Mouse (Mus musculus) limb, embryonic 11.5 days (tissue): Measurements from ENCODE around the gene Map3k14. TPM values are rescaled to one million over a fixed set of nuclear protein-coding genes. Genes with fewer than 3 reads are reported as not detected.
"Not testable (repeated sequence)": the region's sequence is repeated elsewhere in the genome, so short reads cannot be mapped to it uniquely, and the experiment has no call there.

ENCODE experiments used
- ATAC-seq: fragments of 200-750 bp; cut with Nextera tagmentation; 2 replicates; pipeline ENCODE4 v1.8.0; 2017; ENCODE audit warnings: low read depth; ENCODE audit not compliant: insufficient number of reproducible peaks, low FRiP score, low TSS enrichment
- DNase-seq: peaks from one replicate; pipeline ENCODE4 v3.0.0-alpha.2; 2015; ENCODE audit warnings: low spot score
- H3K27ac ChIP-seq: fragments of 300-500 bp; sonication (generic); replicated peaks from 2 replicates; pipeline ENCODE4 v1.5.1; 2014; ENCODE audit warnings: low read depth, mild to moderate bottlenecking, low read length
- H3K27me3 ChIP-seq: fragments of 300-500 bp; sonication (generic); 2 replicates; pipeline ENCODE4 v1.6.1; 2014; ENCODE audit warnings: mild to moderate bottlenecking, low read length, mixed read lengths; ENCODE audit not compliant: control insufficient read depth, insufficient read depth
- H3K36me3 ChIP-seq: fragments of 300-500 bp; sonication (generic); 2 replicates; pipeline ENCODE4 v1.6.1; 2014; ENCODE audit warnings: mild to moderate bottlenecking, low read length, moderate library complexity, mixed read lengths; ENCODE audit not compliant: control insufficient read depth, insufficient read depth
- H3K4me1 ChIP-seq: fragments of 300-500 bp; sonication (generic); 2 replicates; pipeline ENCODE4 v1.6.1; 2014; ENCODE audit warnings: low read length, mixed read lengths; ENCODE audit not compliant: control insufficient read depth, insufficient read depth
- H3K4me2 ChIP-seq: fragments of 300-500 bp; sonication (generic); 2 replicates; pipeline ENCODE4 v1.6.1; 2014; ENCODE audit warnings: low read depth, mild to moderate bottlenecking, moderate library complexity; ENCODE audit not compliant: severe bottlenecking
- H3K4me3 ChIP-seq: fragments of 300-500 bp; sonication (generic); 2 replicates; pipeline ENCODE4 v1.5.1; 2014; ENCODE audit warnings: low read depth, low read length
- H3K9ac ChIP-seq: fragments of 300-500 bp; sonication (generic); 2 replicates; pipeline ENCODE4 v1.6.1; 2014; ENCODE audit warnings: mild to moderate bottlenecking, low read length
- H3K9me3 ChIP-seq: fragments of 300-500 bp; sonication (generic); 2 replicates; pipeline ENCODE4 v1.6.1; 2016; ENCODE audit warnings: low read length; ENCODE audit not compliant: control insufficient read depth
- WGBS: fragments of 180-500 bp; shearing (Covaris S2); extraction: QIAGEN DNeasy Blood & Tissue Kit; methylation state at CpG from one replicate; pipeline ENCODE4 v1.1.7; 2014; 5-methylcytosine and 5-hydroxymethylcytosine counted together
- polyA plus RNA-seq: library from polyadenylated mRNA; unstranded; fragments of >200 nt; fragmentation: Nextera tagmentation; extraction: Ambion mirVana; gene quantifications from 2 replicates; pipeline ENCODE4 v1.2.1, GENCODE M21; 2014

Map3k14 gene
- polyA plus RNA-seq, 1 experiment from 2014 or later: 2.3 TPM

DNA sequence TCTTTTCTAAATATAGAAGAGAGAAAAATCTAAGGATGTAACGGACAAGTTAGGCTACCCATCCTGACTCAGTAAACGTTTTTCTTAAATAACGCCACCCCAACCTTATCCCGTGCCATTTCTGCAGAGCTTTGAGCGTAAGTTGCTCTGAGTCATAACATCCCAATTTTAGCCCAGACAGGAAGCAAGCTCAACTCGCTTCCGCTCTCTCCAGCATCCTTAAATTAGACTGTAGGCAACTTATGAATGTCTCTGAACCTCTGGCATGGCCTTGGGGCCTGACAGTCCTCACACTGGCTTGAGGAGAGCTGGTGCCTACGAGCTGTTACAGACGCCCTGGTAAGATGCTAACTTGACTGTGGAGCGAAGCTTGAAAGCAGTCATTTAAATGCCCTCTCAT, 43.8 kb downstream of the Map3k14 start:
- H3K9ac ChIP-seq: no peak overlapping the region
- H3K27ac ChIP-seq: no peak overlapping the region
- DNase-seq (no peak), ATAC-seq (no peak)
- H3K36me3 ChIP-seq: no peaks in the 10 kb centered on the region; the same call in 1 of the 2 replicates
- no peaks in the 10 kb centered on the region for H3K27me3 ChIP-seq
- H3K4me3 ChIP-seq: no peak overlapping the region
- H3K4me1 ChIP-seq: peaks cover 5% of the 10 kb centered on the region; the same call in 1 of the 2 replicates
- H3K9me3 ChIP-seq: no peaks in the 10 kb centered on the region
- H3K4me2 ChIP-seq: no peak overlapping the region
- 90% methylated on average over 10 of the region's 10 CpGs for WGBS

- not testable (repeated sequence) for H3K4me1 ChIP-seq, H3K4me2 ChIP-seq, H3K9me3 ChIP-seq, ATAC-seq, H3K4me3 ChIP-seq, DNase-seq, H3K27ac ChIP-seq, H3K9ac ChIP-seq, H3K27me3 ChIP-seq, H3K36me3 ChIP-seq
- 87% methylated on average over 4 of the region's 4 CpGs for WGBS
Measured at GRCm38 (mm10) chr11:103222718-103223117, 44.6 kb downstream of the Map3k14 start.

DNA sequence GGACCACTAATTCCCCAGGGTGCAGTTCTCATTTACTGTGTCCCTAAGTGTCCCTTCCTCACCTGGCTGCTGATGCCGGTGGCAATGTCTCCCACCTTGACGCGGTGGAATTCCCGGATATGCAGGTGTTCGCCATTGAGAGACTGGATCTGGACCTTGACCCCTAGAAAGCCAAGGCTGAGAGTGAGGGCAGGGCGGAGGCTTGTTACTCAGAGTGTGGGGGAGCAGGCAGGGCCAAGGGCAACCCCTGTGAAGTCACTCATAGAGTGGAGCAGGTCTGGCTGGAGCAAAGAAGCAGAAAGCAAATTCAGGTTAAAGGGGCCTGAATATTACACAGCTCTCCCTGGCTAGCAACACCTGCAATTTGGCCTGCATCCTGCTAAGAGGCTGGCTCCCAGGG, 45.8 kb downstream of the Map3k14 start:
- ATAC-seq: no peak
- H3K27me3 ChIP-seq: no peaks in the 10 kb centered on the region
- H3K27ac ChIP-seq: no peak overlapping the region
- peaks cover 9% of the 10 kb centered on the region for H3K4me1 ChIP-seq
- no peak overlapping the region for H3K4me3 ChIP-seq
- no peak overlapping the region for H3K9ac ChIP-seq
- no peak for DNase-seq
- H3K4me2 ChIP-seq: no peak overlapping the region
- no peaks in the 10 kb centered on the region; the same call in 1 of the 2 replicates for H3K36me3 ChIP-seq
- no peaks in the 10 kb centered on the region for H3K9me3 ChIP-seq
- 88% methylated on average over 6 of the region's 6 CpGs for WGBS

DNA sequence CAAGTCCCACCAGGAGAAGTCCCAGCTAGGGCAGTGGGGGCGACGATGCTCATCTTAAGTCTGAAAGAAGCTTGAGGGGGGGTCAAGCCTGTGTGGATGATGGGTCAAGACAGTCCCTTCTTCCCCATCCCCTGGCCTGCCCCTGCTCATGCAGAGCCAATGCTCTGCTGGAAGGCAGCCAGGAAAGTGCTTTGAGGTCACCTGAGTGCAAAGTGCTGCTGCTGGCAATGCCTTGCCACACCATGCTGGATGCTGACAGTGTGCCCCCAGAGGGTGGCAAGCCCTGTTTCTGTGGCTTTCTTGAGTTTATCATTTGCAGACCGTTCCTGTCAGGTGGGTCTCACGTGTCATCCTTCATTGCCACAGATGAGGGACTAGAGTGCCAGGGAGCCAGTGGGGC, 47.3 kb downstream of the Map3k14 start:
- no peaks in the 10 kb centered on the region for H3K9me3 ChIP-seq
- H3K4me3 ChIP-seq: no peak overlapping the region
- no peaks in the 10 kb centered on the region; the same call in 1 of the 2 replicates for H3K36me3 ChIP-seq
- H3K27ac ChIP-seq: no peak overlapping the region
- peaks cover 6% of the 10 kb centered on the region for H3K4me1 ChIP-seq
- DNase-seq (no peak), ATAC-seq (no peak)
- H3K9ac ChIP-seq: no peak overlapping the region
- H3K27me3 ChIP-seq: no peaks in the 10 kb centered on the region
- 86% methylated on average over 4 of the region's 4 CpGs for WGBS
- no peak overlapping the region for H3K4me2 ChIP-seq

DNA sequence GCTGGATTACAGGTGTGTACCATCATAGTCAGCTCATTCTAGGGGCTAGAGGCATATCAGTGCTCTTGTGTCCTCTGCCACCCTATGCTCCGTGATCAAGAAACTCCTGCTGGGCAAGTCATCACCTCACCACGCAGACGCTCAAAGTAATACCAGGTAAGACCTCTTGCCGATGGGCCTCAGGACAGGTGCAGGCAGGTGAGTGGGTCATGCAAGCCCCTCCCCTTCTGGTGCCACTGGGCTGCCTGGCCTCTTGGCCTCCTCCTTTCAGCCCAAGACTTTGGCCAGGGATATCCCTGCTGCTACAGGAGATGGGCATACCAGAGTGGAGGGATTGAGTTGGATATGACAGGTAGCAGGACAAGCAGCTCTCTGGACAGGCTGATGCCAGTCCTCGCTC, 48.0 kb downstream of the Map3k14 start:
- no peak for DNase-seq
- 82% methylated on average over 5 of the region's 5 CpGs for WGBS
- H3K4me1 ChIP-seq: peaks cover 6% of the 10 kb centered on the region
- no peaks in the 10 kb centered on the region; the same call in 1 of the 2 replicates for H3K36me3 ChIP-seq
- no peak overlapping the region for H3K4me2 ChIP-seq
- H3K4me3 ChIP-seq: no peak overlapping the region
- no peak overlapping the region for H3K9ac ChIP-seq
- no peak for ATAC-seq
- no peaks in the 10 kb centered on the region for H3K27me3 ChIP-seq
- no peak overlapping the region for H3K27ac ChIP-seq
- no peaks in the 10 kb centered on the region for H3K9me3 ChIP-seq

GRCm38 (mm10) chr11:103218517-103218901, 48.8 kb downstream of the Map3k14 start:
- H3K4me3 ChIP-seq: peak overlapping the region; percentile 37
- WGBS: 30% methylated on average over 6 of the region's 6 CpGs
- H3K4me1 ChIP-seq: peaks cover 6% of the 10 kb centered on the region
- peak overlapping the region; percentile 89 for H3K4me2 ChIP-seq
- no peaks in the 10 kb centered on the region for H3K27me3 ChIP-seq
- H3K9me3 ChIP-seq: no peaks in the 10 kb centered on the region
- ATAC-seq (no peak), DNase-seq (no peak)
- H3K9ac ChIP-seq: no peak overlapping the region
- no peak overlapping the region for H3K27ac ChIP-seq
- H3K36me3 ChIP-seq: no peaks in the 10 kb centered on the region; the same call in 1 of the 2 replicates

DNA sequence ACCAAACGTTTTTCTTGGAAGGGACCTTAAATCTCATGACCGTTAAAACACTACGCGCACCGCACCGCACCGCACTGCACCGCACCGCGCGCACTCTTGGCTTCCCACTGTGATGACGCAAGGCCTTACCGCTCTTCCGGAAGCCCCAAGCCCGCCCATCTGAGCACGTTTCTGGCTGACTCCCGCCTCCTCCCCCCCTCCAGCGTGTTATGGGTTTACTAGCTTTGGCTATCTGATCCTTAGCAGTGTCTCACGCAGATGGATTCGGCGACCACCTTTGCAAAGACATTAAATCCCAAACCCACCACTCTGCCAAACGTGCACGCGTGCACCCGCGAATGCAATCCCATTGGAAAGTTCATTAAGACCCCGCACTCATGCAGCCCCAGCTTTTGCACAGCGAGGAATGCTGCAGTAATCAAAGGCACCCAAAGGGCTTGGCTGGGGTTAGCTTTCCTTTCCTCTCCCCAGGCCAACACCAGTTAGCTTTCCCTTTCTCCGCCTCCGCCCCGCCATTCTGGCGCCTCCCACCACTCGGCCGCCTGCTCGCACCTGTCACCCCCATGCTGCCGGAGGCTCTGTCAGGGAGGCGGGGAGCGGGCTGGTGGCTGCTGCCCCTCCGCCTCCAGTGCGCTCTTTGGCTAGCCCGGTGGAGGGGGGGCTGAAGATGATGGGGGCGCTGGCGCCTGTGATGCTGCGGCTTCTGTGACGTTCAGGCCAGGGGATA, 49.3 kb downstream of the Map3k14 start, which contains the start of gene Spata32:
Gene Spata32, minus strand, starts transcription at position 643 of the 727 bp plus-strand sequence.
- peak within 1 kb of the TSS; percentile 37 for H3K4me3 ChIP-seq
- peak within 1 kb of the TSS; percentile 47 for H3K9ac ChIP-seq
- ATAC-seq (peak; percentile 78), DNase-seq (peak; percentile 70)
- peak within 1 kb of the TSS; percentile 89 for H3K4me2 ChIP-seq
- peaks cover 6% of the 10 kb centered on the region for H3K4me1 ChIP-seq
- no peaks in the 10 kb centered on the region for H3K27me3 ChIP-seq
- no peak within 1 kb of the TSS for H3K27ac ChIP-seq
- H3K36me3 ChIP-seq: no peaks in the 10 kb centered on the region; the same call in 1 of the 2 replicates
- 2% methylated on average over 45 of the region's 45 CpGs for WGBS
- H3K9me3 ChIP-seq: no peaks in the 10 kb centered on the region

DNA sequence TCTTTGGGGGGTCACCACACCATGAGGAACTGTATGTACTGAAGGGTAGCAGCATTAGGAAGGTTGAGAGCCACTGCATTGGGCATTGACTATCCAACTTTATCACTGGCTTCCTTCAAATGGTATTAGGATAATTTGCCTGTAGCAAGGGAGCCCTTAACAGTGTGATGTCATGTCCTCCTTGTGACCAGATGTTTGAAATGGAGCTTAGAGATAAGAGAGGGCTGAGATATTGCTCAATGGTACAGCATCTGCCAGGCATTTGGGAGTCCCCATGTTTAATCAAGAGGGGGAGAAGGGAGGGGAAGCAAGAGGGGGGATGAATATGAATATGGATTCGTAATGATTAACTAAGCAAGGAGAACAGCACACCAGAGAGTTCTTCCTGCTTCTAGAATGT, 51.9 kb downstream of the Map3k14 start:
- 84% methylated on average over 1 of the region's 1 CpGs for WGBS
- H3K9ac ChIP-seq: no peak overlapping the region

More for the DNA sequence above, 51.9 kb downstream of the Map3k14 start:
- Histone ChIP-seq H3K9me3 (no peaks in the 10 kb centered on the region), H3K4me3 (no peak overlapping the region), H3K36me3 (no peaks in the 10 kb centered on the region), H3K4me2 (no peak overlapping the region), H3K27me3 (no peaks in the 10 kb centered on the region), H3K4me1 (peaks cover 6% of the 10 kb centered on the region), H3K27ac (no peak overlapping the region)
- ATAC-seq: no peak
- DNase-seq: no peak
